Mouse (Mus musculus) spleen, adult 12 weeks (tissue): Measurements from ENCODE around the gene Ntn3.

ENCODE experiments used
- DNase-seq: peaks from one replicate; pipeline ENCODE4 v3.0.0; 2022; ENCODE audit warnings: low spot score

The Ntn3 gene

DNA sequence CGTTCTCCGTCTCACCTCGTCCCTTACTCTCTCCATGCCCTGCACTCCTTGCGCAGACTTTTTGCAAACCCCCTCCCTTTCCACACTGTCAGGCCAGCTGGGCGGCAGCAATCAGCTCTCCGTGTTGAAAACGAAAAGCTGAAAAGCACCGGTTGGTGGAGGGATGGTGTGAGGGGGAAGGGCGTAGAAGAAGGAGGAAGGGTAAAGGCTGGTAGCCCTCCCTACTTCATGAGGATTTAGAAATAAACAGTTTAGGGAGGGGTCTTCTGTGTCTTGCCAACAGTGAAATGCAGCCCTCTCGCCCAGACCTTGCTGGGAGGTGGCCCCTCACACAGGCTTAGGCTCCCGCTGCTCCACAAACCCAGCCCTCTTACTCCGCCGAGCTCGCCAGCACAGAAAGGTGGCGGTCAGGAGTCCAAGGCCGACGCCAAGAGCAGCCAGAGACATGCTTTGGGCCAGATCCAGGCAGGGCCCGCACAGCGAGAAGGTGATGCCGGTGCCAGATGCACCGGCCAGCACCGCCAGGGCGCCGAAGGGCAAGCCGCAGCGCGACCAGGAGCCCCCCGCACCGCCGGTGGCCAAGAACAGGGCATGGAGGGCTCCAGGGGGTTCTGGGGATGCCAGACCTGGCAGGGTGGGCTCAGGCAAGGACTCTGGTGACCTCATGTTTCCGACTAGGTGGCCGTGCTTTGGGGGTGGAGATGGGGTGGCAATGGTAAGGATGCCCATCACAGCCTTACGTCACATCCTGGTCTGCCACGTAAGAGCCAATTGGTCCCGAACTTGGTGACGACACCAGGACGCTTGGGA, 2.5 kb upstream of the Ntn3 start:
- no peak for DNase-seq

DNA sequence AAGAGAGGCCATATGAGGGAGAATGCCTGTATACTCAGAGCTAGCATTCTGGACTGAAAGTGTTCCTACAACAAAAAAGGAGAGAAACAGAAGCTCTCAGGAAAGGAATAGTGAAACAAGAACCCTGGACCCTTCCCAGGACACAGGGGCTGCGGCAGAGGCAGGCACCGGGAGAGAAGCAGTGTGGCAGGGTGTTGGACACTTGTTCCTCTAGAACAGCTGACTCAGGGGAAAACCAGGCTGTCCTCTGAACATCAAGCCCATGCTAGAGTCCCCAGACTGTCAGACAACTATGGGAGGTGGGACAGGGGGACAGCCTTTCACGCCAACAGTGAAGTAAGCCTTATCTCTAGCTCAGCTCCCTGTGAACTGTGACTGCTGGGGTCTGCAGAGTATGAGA, 1.3 kb upstream of the Ntn3 start:
- DNase-seq: no peak

DNA sequence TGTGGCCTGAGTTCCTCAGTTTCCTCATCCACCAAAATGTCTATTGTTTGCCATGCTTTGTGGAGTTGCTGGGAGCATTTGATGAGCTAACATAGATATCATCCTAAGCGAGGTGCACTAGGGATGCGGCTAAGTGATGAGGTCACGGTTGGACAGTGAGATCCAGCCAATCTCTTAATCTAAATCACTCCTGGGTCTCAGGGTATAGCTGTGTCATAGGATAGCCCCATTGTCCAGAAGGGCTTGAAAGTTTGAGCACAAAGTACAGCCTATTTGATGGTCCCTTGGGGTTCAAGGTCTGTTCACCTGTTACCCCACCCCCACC, 547 bp upstream of the Ntn3 start:
- DNase-seq: no peak

DNA sequence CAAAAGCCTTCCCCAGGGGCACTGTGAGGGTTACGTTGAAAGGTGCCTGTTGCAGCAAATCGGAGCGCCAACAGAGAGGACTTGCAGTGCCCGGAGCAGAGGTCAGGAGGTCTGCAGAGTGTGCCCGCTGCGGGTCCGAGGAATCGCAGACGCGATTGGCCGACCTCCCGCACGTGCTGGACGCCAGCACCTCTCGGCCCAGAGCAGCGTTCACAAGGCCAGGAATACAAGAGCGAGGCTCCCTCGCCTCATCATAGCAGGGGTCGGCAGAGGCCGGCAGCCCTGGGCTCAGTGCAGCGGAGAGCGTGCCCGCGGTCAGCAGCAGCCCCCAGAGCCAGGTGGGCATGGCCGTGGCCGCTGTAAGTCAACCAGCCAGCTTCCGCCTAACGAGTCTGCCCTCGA, 689 bp downstream of the Ntn3 start:
- DNase-seq: no peak

DNA sequence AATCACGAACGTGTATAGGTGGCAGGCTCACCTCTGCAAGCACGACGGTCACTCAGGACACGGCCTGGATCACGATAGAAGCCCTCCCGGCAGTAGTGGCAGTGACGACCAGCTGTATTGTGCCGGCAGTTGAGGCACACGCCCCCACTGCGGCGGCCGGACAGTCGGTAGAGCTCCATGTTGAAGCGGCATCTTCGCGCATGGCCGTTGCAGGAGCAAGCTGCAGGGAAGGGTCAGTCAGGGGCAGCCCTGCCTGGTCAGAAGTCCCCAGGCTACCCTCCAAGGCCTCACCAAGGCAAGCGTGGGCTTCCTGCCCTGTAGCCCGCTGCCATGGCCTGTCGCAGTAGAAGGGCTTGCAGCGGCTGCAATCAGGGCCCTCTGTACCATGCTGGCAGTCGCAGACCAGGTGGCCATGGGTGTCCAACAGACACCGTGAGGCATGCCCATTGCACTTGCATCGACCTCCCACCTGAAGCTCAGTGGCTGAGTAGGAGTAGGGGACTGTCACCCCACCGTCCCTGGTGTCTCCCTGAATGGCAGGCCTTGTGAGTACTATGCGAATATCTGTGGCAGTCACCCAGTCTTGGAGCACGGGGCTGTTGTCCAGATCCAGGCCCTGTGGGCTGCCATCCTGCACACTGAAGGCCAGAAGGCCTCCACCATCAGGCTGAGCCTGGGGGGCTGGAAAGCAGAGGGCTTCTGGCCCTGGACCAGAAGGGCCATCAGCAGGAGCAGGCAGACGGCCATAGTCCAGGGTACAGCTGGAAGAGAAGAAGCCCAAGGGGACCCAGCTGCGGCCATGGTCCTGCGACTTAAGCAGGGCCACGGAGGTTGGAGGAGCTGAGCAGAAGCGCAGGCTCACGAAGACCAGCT, 1.3 kb downstream of the Ntn3 start:
- DNase-seq: no peak

DNA sequence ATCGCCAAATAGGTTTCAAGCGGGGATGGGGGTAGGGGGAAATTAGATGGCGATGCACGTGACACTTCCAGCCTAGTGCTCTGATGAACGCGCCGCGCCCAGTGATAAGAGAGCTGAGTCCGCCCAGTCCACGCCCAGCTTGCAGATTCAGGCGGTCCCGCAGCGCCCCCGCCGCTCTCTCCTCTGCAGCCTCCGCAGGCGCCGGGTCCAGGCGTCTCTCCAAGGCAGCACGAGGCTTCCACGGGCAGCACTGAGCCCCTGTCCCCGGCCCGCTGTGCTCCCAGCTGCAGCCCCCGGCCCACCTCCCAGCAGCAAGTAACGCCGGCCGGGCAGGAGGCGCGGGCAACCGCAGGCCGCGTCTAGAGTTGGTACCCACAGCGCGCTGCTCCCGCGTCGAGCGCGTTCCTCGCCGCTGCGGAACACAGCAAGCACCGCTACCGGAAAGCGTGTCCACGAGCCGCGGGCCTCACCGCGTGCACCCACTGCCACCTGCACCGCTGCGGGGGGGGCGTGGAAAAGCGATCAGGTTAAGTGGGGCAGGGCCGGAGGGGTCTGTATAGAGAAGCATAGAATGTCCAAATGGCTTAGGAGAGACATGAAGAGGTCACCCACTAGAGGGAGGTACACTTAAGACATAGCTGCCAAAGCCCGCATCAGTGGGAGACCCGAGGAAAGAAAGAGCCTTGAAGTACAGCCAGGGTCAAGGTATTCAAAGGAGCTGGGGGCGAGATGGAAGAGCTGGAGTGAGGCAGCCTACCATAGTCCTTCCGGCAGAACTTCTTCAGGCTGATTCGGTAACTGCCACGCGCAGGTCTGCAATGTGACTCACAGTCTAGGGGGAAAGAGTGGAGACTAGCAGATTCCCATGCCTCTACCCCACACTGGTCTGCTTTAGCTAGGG, 2.6 kb downstream of the Ntn3 start:
- peak; percentile 68 for DNase-seq

DNA sequence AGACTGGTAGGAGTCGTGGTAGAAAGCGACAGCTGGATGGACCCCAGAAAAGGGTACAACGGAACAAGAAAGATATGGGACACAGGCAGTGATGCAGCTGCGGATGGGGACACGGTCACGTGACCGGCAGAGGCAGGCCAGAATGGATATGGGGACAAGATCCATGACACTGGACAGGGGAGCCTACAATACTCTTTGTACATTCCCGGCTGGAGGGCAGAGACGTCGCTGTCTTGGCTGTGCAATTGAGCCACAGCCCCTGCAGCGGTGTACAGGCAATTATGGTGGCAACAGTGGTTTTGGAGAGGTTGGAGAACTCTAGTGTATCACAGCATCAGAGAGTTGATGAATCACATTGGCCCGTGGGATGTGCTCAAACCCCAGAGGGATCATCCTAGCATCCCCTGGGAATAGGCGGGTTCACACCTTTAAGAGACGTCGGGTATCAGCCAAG, 3.4 kb downstream of the Ntn3 start:
- no peak for DNase-seq

DNA sequence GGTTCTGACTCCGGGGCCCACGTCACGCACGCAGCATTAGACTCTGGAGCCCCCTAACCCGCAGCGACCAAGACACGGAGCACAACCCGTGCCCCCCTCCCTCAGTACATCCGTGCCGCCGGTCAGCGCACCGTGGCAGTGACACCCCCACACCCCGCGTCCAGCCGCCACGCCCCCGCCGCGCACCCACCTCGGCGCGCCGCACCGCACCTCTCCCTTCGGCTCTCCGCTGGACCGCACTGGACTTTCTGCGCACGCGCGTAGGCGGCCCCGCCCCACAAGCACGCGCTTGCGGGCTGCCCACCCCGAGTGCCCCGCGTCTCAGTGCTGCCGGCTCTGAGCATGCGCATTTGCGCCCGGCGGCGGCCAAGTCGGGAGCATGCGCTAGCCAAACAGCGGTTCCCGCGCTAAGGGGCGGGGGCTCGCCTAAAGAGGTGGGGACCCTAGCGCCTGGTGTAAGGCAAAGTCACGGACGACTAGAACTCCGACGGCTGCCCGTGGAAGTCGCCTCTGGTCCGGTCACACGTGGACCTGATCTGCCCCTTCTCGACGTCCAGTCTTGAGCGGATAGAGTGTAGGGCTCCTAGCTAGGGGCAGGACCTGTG, 3.9 kb downstream of the Ntn3 start, which contains the start of gene Tbc1d24:
Gene Tbc1d24, minus strand, starts transcription at position 279 of the 605 bp plus-strand sequence.
- peak; percentile 84 for DNase-seq

DNA sequence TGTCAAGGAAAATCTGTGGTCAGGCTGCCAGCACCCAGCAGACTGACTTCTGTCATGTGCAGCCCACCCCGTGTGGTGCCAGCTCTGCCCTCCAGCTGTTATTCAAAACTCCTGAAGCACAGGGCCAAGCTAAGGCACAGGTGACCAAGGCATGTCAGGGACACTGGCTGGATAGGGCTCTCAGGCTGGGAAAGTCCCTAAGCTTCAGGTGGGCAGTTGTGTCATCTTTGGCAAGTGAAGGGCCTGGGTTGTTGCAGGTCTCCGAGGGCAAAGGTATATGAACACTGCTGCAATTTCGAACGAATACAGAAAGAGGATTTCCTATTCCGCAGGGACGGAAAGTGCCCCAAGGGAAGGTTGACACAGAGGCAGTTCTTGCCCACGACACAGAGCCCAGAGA, 4.5 kb downstream of the Ntn3 start:
- DNase-seq: no peak

DNA sequence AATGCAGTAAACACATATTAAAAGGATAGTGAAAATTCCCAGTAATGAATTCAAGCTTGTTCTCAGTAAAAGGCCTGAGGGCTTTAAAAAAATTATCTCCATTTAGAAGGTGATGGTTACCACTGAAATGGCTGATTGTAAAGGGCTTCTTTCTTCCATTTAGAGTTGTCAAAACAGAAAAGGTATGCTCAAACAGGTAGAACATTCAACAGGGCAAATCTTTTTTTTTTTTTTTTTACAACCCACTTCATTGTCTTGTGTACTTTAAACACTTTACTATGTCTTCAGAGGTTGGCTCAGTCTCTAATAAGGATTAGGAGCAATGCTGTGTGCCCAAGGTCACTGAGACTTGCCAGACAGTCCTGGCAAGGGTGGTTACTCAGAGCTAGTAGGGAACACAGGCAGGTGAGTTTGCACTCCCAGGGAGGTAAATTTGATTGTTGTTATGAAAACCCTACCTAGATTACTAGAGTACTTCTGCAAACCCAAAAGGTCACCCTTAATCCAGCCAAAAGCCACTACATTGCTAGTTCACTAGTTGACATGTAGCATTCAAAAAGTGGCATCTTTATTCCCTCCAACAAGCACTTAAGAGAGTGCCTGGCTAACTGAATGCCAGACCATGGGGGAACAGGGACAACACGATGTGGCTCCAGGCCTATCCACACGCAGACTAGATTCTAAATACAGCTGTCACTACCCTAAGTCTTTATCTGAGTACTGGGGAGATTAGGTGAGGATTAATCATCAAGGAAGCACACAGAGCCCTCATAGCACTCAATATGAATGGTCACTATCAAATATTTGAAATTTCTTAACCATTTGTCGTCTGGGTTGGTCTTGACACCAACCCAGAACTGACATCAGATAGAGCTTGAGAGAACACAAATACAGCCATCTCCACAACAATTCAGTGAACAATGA, 5.5 kb downstream of the Ntn3 start:
- DNase-seq: no peak

DNA sequence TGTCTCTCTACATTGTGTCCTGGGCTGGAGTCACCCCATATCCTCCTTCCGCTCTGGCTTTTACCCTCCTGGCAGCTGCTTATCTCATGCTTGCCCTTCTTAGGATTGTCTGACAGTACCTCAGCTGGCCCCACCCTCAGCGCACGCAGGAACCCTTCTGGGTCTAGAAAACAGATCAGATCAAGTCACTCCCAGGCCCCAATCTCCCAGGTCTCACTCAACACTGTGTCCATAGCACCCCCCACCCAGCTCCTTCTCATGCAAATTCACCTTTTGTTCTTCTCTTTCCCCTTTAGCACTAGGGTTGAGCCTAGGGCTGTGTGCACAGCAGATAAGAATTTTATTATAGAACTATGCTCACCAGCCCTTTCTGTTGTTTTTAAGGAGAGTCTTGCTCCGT, 6.3 kb downstream of the Ntn3 start:
- no peak for DNase-seq

DNA sequence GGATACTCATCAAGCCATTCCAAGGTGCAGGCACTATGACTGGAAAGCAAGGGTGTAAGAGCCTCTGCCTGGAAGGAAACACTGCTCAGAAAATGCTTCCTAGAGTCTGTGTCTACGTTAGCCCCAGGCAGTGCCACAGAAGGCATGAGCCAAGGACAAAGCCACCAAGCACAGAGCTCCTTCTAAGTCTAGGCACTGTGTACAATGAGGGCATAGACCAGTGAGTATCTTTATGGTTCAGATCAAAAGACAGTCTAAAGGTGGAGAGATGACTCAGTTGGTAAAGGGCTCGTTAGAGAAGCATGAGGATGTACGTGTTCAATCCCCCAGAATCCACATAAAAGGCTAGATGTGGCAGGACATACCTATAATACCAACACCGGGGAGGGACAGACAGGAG, 8.2 kb downstream of the Ntn3 start:
- no peak for DNase-seq

DNA sequence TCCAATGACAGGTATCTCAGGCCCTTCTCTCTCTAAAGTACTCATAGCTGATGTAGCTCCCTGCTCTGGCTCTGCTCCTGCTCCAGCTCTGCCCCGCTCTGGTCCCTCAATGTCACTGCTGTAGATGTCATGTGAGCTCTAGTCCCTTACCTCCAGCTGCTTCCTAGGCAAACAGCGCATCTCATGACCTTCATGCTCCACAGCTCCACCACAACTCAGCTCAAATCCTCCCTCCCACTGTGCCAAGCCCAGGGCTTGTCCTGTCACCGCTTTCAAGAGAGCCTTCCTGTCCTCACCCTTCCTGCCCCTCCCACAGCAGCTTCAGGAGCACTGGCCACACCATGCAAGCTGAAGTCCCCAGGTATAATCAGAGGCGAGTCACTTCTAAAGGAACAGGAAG, 9.6 kb downstream of the Ntn3 start:
- no peak for DNase-seq

DNA sequence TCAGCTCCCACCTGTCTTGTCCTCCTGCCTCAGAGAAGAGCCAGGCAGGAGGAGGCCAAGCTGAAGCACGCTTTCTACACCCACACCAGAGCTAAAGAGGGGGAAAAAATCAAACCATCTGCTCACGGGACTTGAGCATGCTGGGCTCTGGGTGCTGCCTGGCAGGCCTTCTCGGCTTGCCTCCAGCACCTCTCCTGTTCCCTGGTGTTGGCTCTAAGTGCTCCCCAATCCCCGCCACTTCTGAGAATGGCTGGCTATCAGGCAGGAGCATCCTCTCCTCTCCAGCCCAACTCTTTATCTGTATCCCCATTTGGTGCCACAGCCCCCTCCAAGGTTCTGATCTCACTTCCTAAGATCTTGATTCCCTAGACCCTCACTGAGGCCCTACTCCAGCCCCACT, 10.1 kb downstream of the Ntn3 start:
- DNase-seq: no peak

DNA sequence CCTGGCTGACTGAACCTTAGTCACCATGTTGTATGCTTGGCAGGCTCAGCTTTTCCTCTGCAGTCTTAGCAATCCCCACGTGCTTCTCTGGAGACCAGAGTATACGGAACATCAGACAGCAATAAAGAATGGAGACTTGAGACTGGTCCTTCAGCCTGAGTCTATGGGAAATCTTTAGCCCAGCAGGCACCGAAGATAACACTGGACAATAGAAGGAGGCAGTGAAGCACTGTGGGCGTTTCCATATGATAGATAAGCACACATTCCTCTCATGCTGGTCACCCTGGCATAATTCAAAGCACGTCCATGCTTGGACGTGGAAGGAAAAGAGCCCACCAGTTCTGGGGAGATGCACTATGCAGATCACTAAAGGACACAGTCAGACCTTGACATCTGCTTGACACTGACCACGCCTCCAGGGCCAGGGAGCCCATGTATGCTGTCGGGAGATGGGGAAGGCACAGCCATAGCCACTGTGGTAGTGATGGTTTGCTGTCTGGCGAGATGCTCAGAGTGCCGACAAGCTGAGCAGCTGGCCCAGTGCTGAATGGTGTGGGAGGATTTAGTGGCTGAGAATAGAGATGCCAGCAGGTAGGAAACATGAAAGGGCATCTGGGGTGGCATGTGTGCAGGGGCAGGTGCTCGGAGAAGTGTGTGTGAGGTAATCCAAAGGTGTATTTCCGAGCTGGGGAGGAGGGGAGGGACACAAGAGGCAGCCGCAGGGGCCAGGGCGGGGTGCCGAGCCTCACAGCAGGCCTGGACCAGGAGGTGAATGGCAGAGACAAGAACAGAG, 12.1 kb downstream of the Ntn3 start:
- DNase-seq: no peak

DNA sequence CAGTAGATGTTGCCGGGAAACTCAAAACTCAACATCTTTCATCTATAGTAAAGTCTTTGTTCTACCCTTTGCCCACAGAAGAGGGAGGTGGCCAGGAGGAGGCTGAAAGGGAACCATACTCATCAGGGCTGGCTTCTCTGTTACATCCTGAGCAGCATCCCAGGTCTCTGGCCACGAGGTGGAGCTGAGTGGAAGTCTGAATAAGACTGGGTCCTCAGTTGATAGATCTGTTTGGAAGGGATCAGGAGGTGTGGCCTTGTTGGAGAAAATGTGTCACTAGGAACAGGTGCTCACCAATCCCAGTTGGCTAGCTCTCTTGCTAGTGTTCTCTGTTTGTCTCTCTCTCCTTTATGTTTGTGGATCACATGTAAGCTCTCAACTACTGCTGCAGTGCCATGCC, 14.0 kb downstream of the Ntn3 start:
- DNase-seq: no peak

DNA sequence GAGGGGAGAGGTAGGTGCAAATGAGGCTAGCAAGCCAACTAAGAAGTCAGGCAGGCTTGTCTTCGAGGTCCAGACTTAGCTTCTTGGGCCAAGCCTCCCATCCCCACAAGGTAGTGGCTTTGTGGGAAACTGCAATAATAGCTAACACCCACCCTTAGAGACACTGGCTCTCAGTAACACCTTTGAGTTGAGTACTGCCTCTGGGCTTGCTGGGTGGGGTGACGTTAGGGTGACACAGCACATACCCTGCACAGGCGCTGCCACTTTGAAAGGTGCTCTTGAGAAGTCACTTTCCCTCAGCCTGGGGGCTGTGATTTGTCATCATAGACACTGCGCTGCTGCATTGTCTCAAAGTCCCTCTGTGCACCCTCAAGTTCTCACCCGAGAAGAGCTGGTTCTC, 15.6 kb downstream of the Ntn3 start:
- no peak for DNase-seq

DNA sequence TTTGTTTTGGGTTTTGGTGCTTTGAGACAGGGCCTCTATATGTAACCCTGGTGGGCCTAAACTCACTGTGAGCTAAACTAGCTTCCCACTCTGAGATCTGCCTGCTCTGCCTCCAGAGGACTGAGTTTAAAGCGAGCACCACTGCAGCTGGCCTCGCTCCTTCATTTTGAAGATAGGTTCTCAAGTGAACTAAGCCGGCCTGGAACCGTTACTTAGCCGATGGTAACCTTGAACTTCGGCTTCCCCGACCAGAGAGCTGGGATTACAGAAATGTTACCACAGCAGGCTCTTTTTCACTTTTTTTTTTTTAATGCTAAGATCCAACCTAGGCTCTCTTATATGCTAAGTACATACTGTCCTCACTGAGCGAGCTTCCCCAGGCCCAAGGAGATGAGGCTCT, 16.1 kb downstream of the Ntn3 start:
- DNase-seq: no peak

DNA sequence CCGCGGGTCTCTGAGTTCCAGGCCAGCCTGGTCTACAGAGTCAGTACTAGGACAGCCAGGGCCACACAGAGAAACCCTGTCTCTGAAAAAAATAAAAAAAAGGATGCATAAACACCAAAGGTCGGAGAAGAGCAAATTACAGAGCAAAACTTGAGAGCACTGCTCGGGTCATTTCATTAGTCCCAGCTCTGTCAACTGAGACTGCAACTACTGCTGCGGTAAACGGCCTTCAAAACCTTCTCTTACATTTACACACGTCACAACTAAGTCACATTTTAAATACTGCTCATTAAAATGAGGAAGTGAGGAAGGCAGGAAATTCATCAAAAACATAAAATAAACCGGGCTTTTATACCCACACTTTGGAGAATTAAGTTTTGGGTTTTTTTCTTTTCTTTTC, 16.5 kb downstream of the Ntn3 start:
- DNase-seq: no peak

DNA sequence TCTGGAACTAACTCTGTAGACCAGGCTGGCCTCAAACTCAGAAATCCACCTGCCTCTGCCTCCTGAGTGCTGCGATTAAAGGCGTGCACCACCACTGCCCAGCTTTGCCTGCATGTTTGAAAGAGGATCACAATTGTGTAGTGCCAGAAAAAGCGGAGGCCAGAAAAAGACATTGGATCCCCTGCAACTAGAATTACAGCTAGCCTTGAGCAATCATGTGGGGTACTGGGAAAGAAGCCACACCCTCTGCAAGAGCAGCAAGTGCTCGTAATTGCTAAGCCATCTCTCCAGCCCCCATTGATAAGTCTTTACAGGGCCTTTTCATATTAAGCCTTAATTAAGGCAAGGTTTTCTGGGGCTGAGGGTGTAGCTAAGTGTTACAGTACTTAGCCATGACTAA, 17.9 kb downstream of the Ntn3 start:
- DNase-seq: no peak
